Mouse (Mus musculus) gastrocnemius, postnatal 4 days (tissue): ENCODE data around the gene Lrig3. TPM values are rescaled to one million over a fixed set of nuclear protein-coding genes. Genes with fewer than 3 reads are reported as not detected.

Experiments used
- DNase-seq, 2 experiments: peaks; one replicate each; pipeline ENCODE4 v3.0.0; 2021 to 2022; ENCODE audit warnings: low spot score in 2 of 2, mixed read lengths in 2 of 2
- long read RNA-seq, 2 experiments: library from polyadenylated mRNA; stranded (forward); transcript quantifications; one replicate each; pipeline ENCODE4 v2.0.0; 2021
- total RNA-seq, 2 experiments: library from RNA; stranded (reverse); gene quantifications; 2 replicates each; pipeline ENCODE4 v1.2.3; 2021

The Lrig3 gene
- total RNA-seq: 10 to 100 TPM; 16.6 to 17.4 TPM
- long read RNA-seq, experiment 1, full-length matches to known transcripts: 7 of 10 reads
- long read RNA-seq, experiment 1, partial matches to known transcripts: 3 of 10 reads
- long read RNA-seq, experiment 1, other reads (novel, unspliced or antisense): 0 of 10 reads
- long read RNA-seq, experiment 2, full-length matches to known transcripts: 11 of 15 reads
- long read RNA-seq, experiment 2, partial matches to known transcripts: 3 of 15 reads
- long read RNA-seq, experiment 2, other reads (novel, unspliced or antisense): 1 of 15 reads

DNA sequence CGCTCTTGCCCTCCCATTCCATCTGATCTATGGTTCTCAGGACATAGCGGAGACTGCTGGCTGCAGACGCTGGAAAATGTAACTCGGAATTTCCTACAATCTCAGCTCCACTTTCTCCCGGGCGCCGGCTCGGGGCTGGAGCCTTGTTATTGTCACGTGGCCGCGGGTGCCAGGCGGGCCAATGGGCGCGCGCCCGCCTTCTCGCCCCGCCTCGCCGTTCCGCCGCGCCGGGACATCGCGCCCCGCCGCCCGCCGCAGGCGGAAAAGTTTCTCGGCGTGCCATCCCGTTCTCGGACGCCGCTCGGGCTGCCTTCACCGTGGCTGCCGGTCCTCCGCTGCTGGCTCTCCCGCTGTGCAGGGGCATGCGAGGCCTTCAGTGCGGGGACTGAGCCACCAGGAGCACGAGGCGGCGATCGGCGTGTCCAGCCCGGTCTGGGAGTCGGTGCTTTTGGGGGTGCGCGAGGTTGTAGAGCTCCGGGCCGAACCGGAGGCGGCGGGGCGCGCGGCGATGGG, at the start of gene Lrig3:
Gene Lrig3, plus strand, starts transcription at position 201 of the 513 bp plus-strand sequence.
- peak; percentile 71 to 88 for DNase-seq

DNA sequence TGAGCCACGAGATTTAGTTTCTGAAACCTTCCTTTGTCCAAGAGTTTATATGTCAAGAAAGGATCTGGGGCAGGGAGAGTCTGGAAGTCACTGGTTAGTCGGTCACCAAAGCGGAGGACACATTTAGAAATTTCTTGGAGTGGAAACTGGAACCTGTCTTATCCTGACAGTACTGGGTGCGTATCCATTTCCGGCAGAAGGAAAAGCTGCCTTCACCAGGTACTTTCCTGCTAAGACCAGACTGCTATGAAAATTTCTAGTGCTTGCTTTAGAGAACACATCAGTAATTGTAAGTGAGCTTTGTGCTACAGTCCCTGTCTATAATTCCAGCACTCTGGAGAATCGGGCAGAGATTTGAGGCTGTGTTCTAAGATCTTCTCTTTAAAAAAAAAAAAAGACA, 49.2 kb upstream of the Lrig3 start:
- DNase-seq: no peak

DNA sequence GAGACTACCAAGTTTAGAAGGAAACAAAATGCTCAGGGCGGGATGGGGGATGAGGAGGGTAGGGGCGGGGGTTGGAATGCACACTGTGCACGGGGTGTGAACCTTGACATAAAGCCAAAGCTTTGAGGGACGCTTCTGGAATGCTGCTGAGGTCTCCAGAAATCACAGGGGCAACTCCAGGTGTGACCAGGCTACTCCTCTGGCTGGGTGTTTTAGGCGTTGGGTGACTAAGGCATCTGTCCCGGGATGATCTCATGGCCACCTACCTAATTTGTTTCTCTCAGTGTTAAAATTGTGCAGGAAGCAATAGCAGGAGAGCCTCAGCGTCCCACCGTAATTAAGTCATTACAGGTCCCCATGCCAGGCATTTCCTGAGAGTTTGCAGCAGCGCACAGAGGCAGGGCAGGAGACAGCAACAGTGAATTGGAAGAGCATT, 48.5 kb upstream of the Lrig3 start:
- DNase-seq: no peak

DNA sequence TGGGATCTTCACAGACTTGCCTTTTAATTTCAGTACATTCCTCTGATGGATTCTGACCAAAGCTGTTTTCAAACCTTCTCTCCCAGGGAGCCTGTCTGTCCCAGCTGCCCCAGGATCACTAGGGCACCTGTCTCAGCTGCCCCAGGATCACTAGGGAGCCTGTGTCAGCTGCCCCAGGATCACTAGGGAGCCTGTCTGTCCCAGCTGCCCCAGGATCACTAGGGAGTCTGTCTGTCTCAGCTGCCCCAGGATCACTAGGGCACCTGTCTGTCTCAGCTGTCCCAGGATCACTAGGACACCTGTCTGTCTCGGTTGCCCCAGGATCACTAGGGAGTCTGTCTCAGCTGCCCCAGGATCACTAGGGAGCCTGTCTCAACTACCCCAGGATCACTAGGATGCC, 47.0 kb upstream of the Lrig3 start:
- DNase-seq: no peak

- DNase-seq: no peak
Observed at GRCm38 (mm10) chr10:125921654-125922446, 44.1 kb upstream of the Lrig3 start.

DNA sequence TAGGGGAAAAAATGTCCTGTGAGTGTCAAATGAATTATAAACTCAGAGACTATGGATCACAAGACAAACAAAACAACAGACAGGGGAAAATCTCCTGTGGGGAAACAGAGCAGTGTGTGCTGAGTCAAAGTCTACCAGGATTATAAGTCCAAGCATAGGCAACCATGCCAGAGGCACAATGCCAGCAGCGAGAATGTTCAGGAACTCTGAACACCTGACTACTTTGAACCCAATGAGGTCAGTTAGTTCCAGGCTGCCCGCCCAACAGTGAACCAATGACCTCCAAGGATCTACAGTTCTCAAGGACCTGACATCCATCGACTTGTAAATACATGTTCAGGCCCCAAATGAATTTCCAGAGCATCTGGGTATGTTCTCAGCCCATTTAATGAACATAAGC, 36.0 kb upstream of the Lrig3 start:
- no peak for DNase-seq

GRCm38 (mm10) chr10:125933388-125933787, 32.6 kb upstream of the Lrig3 start:
- DNase-seq: no peak

DNA sequence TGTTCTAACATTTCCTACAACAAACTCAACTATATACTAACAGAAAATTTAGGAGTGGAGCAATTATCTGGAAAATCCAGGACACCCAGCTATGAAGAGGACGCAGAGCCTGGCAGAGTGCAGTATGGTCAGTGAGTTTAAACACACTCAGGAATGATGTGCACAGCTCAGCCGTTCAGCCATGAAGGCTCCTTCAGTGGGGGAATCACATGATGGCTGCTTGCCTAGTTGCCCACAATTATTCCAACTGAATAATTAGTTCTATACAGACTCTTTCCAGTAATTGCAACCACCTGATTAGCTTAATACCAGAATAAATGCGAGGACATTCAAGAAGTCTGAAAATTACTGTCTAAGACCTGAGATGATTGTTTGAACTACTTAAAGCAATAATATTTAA, 31.9 kb upstream of the Lrig3 start:
- no peak for DNase-seq

DNA sequence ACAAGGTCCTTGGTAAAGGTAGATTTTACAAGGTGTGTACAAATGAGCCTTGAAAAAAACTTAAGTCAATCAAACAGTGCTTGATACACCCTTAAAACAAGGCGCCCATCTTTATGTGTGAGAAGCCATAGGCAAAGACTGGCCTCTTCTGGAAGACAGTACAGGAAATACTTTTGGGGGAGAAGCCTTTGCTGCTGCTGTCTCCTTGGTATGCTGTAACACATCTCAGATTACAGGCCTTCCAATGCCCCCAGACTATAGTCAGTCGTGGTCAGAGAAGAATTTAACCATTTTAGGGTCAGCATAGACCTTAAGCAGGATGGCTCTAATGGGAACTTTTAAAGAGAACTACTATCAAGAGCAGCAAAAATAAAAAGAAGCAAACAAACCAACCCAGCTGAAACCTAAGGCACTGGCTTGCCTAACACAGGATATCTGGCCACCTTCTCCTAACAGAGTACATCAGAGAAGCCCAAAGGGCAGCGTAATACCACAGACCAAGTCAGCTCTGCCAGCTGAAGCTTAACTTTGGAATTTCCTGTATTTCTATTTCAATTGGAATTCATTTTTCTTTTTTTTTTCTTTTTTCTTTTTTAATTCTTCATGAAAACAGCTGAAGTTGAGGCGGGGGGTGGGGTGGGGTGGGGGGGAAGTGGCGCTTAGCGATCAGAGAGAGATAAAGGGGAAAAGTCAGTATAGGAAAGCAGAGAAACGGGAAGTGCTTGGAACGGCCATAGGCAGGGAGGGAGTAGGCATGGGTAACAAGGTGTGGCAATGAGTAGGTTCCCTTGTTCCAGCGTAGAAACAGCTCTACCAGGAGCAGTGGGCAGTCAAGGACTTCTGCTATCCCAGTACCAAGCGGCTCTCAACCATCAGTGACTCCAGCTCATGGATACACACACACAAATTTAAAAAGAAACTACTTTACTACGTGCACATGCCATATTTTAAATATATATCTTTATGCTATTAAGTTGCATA, 28.2 kb upstream of the Lrig3 start:
- no peak for DNase-seq

GRCm38 (mm10) chr10:125938528-125939402, 27.2 kb upstream of the Lrig3 start:
- DNase-seq: no peak

- no peak for DNase-seq
Observed at GRCm38 (mm10) chr10:125940316-125941059, 25.5 kb upstream of the Lrig3 start.

DNA sequence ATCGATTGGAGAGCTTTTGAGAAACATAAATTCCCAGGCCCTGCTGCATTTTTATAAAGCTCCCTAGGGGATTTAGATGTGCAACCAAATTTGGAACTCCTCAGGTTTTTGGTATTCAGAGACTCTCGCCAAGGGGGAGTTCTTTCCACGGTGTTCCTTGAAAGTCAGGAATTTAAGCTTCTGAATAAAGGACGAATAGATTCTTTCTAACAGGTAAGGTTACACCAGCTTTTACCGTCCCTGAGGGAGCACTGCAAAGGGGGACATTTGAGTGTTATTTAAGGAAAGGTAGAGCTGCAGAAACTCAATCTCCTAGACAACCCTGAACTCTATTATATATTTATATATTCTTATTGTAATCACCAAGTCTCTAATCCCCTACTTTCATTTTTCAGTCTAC, 22.9 kb upstream of the Lrig3 start:
- DNase-seq: no peak

GRCm38 (mm10) chr10:125944762-125945504, 21.0 kb upstream of the Lrig3 start:
- DNase-seq: no peak

DNA sequence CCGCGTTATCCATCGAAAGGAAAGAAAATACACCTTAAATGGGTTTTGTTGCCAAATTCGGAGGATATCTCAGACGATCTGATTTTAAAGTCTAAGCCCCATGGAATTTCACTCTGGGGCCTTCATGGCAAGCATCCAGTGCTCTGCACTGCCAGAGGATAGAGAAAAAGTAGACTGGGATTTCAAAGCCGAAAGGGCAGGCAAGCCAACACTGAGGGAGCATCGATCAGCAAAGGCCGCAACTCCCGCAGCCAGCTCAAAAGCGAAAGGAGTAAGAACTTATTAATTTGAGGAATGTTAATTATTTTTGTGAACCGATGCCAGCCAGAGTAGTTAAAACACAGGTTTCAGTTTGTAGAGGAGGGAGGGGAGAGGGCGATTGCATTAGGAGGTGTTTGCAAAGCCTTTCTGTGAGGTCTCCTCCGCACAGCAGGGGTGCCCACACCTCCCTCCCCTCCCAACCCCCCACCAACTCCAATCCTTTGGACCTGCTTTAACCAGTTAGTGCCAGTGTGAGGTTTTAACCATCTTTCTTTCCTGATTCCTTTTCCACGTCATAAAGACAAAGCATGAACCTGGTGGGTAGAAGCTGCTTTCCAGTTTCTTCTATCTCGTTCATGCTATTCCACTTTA, 17.0 kb upstream of the Lrig3 start:
- peak in 1 of 2 experiments; percentile 43 for DNase-seq

DNA sequence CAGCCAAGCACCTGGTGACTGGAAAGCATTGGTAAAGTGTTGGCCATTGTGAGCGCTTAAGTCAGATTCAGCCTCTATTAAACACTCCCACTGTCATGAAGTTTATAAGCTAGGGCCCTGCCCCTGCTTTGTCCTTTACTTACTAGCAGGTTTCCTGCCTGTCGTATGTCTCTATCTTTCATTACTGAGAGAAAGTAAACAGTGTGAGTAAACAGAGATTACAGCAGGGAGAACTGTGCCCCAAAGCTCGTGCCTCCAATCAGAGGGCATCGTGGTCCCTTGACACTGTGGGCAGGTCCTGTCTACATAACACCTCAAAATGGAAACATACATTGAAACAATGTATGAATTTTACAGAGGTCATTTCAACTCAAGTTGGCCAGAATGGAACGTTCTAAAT, 14.3 kb upstream of the Lrig3 start:
- no peak for DNase-seq

DNA sequence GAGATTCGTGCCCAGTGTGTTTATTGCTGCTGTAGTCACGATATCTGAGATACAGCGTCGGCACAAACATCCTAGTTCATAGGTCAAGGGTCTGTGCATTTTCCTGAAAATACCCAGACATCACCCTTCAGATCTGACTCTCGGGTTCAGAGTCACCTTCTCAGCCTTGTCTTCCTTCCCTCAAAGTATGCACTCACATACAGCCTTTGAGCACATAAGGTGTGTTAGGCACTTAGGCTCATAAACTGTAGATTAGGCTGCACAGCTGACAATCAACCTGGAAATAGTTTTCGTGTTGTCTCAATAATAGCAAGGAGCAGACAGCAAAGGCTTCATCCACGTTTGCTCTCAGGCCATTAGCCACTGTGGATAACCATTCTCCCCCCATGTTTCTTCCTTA, 11.6 kb upstream of the Lrig3 start:
- no peak for DNase-seq

- DNase-seq: no peak
Observed at GRCm38 (mm10) chr10:125954747-125955530, 11.0 kb upstream of the Lrig3 start.
